Mouse (Mus musculus): ENCODE results near the gene Vmn2r75.
"Not testable (repeated sequence)": the region's sequence is repeated elsewhere in the genome, so short reads cannot be mapped to it uniquely, and the experiment has no call there.

Vmn2r75 gene

GRCm38 (mm10) chr7:86171678-86172077, at the start of gene Vmn2r75:
Gene Vmn2r75 (minus strand): TSS chr7:86171778.
- DNase-seq (ENCODE audit: low spot score in 2 of 2) = not testable (repeated sequence)

- DNase-seq (ENCODE audit: low spot score in 2 of 2) = no peak
Measured at GRCm38 (mm10) chr7:86211345-86211744, 39.8 kb upstream of the Vmn2r75 start.
